12 mouse cellular contexts compared by ENCODE assay signal in the genomic region with DNA sequence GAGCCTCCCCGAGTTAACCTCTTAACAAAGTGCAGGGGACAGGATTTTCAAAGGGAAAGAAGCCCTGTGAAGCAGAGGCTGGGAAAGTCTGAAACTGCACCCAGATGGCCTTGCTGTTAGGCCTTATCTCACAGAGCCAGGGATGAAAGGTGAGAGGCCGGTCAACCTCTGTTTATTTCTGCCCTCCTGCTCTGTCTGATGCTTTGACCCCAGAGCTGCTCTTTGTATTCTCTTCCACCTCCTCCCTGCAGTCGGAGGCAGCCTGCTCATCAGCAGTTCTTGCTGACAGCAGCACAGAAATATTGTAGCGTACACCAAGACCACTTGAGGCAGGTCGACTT.
DNase-seq lines count a peak whose midpoint lies in the region; ATAC-seq and TF ChIP-seq lines count a peak whose summit lies in the region.
"Had no signal": no experiment of that assay in that cellular context is flagged by ENCODE, and none has a peak within 500 bp of the region (broad histone marks: within the 10 kb centered on the region; RNA-seq: fewer than 3 reads in every experiment).

No protein-coding gene starts in this region.

- no peak overlapping the region for H3K4me2 ChIP-seq in forebrain, embryonic 12.5 days
- no peak overlapping the region for H3K4me2 ChIP-seq in forebrain, postnatal 0 days (ENCODE audit: low read depth)
- peak overlapping the region; percentile 42 for H3K4me2 ChIP-seq in liver, embryonic 11.5 days
- no peak overlapping the region for H3K4me2 ChIP-seq in stomach, embryonic 16.5 days (ENCODE audit: low read depth, low read length)
- H3K4me2 ChIP-seq: limb, embryonic 13.5 days had no signal

- no peak for TF ChIP-seq CTCF in forebrain, postnatal 0 days (IDR thresholded peaks at IDR 0.05; ENCODE audit: low read depth)
- no peak for TF ChIP-seq CTCF in kidney, adult 2 months (conservative IDR thresholded peaks at IDR 0.05; ENCODE audit: insufficient read depth, insufficient read length, low read depth, low read length)

- 32% methylated on average over 5 of the region's 5 CpGs for WGBS in forebrain, embryonic 12.5 days
- WGBS in forebrain, postnatal 0 days, result 39% methylated on average over 5 of the region's 5 CpGs
- 9% methylated on average over 5 of the region's 5 CpGs for WGBS in liver, embryonic 11.5 days
- 25% methylated on average over 5 of the region's 5 CpGs for WGBS in stomach, embryonic 16.5 days
- WGBS in kidney, adult 2 months, result 44% methylated on average over 5 of the region's 5 CpGs

- no peak overlapping the region for H3K9ac ChIP-seq in forebrain, embryonic 12.5 days
- no peak overlapping the region for H3K9ac ChIP-seq in forebrain, postnatal 0 days
- no peak overlapping the region for H3K9ac ChIP-seq in liver, embryonic 11.5 days (ENCODE audit: low read depth, low read length)
- no peak overlapping the region for H3K9ac ChIP-seq in stomach, embryonic 16.5 days (ENCODE audit: low read length)
- H3K9ac ChIP-seq: limb, embryonic 13.5 days had no signal

- 0 out of 2 replicates have a peak, but pooled peaks have one; percentile 27 for ATAC-seq in forebrain, embryonic 12.5 days (ENCODE audit: low FRiP score)
- ATAC-seq in forebrain, postnatal 0 days, result no peak
- peak; percentile 98 for ATAC-seq in liver, embryonic 11.5 days (replicated peaks; ENCODE audit: low FRiP score)
- peak; percentile 58; the same call in 1 of the 2 replicates for ATAC-seq in stomach, embryonic 16.5 days (ENCODE audit: insufficient read depth, low FRiP score)
- ATAC-seq: midbrain, embryonic 16.5 days had no signal

- no peak for DNase-seq in forebrain, postnatal 0 days
- peak; percentile 53 for DNase-seq in spleen, adult 12 weeks (ENCODE audit: low spot score)
- DNase-seq in spleen, adult 18-20 months, result no peak
- peak; percentile 53 for DNase-seq in liver, embryonic 11.5 days (ENCODE audit: low spot score)
- no peak for DNase-seq in kidney, postnatal 14 days
- no peak for DNase-seq in kidney, adult 2 months
- DNase-seq: adrenal gland, postnatal 25 days; heart, postnatal 36 days had no signal

- H3K4me3 ChIP-seq in forebrain, embryonic 12.5 days (replicated peaks), result no peak overlapping the region
- no peak overlapping the region for H3K4me3 ChIP-seq in forebrain, postnatal 0 days (ENCODE audit: low read depth, low read length)
- H3K4me3 ChIP-seq in liver, embryonic 11.5 days (ENCODE audit: low read depth, low read length), result no peak overlapping the region
- H3K4me3 ChIP-seq in stomach, embryonic 16.5 days (replicated peaks; ENCODE audit: low read length), result no peak overlapping the region
- no peak overlapping the region for H3K4me3 ChIP-seq in kidney, adult 2 months (ENCODE audit: insufficient read depth, low read depth, low read length)
- H3K4me3 ChIP-seq: limb, embryonic 13.5 days had no signal

- peaks cover 7% of the 10 kb centered on the region for H3K4me1 ChIP-seq in forebrain, embryonic 12.5 days
- no peaks in the 10 kb centered on the region for H3K4me1 ChIP-seq in forebrain, postnatal 0 days (ENCODE audit: insufficient read depth)
- peaks cover 33% of the 10 kb centered on the region for H3K4me1 ChIP-seq in liver, embryonic 11.5 days (replicated peaks; ENCODE audit: control insufficient read depth, insufficient read depth, low read length)
- peaks cover 6% of the 10 kb centered on the region; the same call in 1 of the 2 replicates for H3K4me1 ChIP-seq in stomach, embryonic 16.5 days (ENCODE audit: control insufficient read depth, insufficient read depth, low read length)
- H3K4me1 ChIP-seq in kidney, adult 2 months (ENCODE audit: control insufficient read depth, insufficient read depth, low read length), result no peaks in the 10 kb centered on the region

- no peak for TF ChIP-seq POLR2A in kidney, adult 2 months (IDR thresholded peaks at IDR 0.05; ENCODE audit: low read depth, low read length)

- H3K9me3 ChIP-seq in forebrain, embryonic 12.5 days, result no peaks in the 10 kb centered on the region
- no peaks in the 10 kb centered on the region for H3K9me3 ChIP-seq in forebrain, postnatal 0 days (ENCODE audit: low read length)
- H3K9me3 ChIP-seq in liver, embryonic 11.5 days (ENCODE audit: control insufficient read depth, low read length), result no peaks in the 10 kb centered on the region
- H3K9me3 ChIP-seq in stomach, embryonic 16.5 days (replicated peaks; ENCODE audit: control insufficient read depth, low read length), result no peaks in the 10 kb centered on the region
- H3K9me3 ChIP-seq: limb, embryonic 13.5 days had no signal

- peak overlapping the region; percentile 1; the same call in 1 of the 2 replicates for H3K27ac ChIP-seq in forebrain, embryonic 12.5 days
- H3K27ac ChIP-seq in forebrain, postnatal 0 days (ENCODE audit: low read depth, low read length), result no peak overlapping the region
- H3K27ac ChIP-seq in liver, embryonic 11.5 days (ENCODE audit: low read depth, low read length), result peak overlapping the region; percentile 77
- H3K27ac ChIP-seq in stomach, embryonic 16.5 days (ENCODE audit: low read length), result no peak overlapping the region
- no peak overlapping the region for H3K27ac ChIP-seq in kidney, adult 2 months (ENCODE audit: insufficient read depth, low read depth, low read length)
- H3K27ac ChIP-seq: limb, embryonic 13.5 days had no signal

- no peaks in the 10 kb centered on the region for H3K27me3 ChIP-seq in forebrain, embryonic 12.5 days
- H3K27me3 ChIP-seq in forebrain, postnatal 0 days (ENCODE audit: insufficient read depth, low read length), result no peaks in the 10 kb centered on the region
- H3K27me3 ChIP-seq in liver, embryonic 11.5 days (replicated peaks; ENCODE audit: control insufficient read depth, insufficient read depth, low read length), result no peaks in the 10 kb centered on the region
- no peaks in the 10 kb centered on the region for H3K27me3 ChIP-seq in stomach, embryonic 16.5 days (ENCODE audit: control insufficient read depth, insufficient read depth, low read length)
- no peaks in the 10 kb centered on the region for H3K27me3 ChIP-seq in kidney, adult 2 months (replicated peaks; ENCODE audit: control insufficient read depth, insufficient read depth, low read length)

- H3K36me3 ChIP-seq in forebrain, embryonic 12.5 days (replicated peaks), result no peaks in the 10 kb centered on the region
- H3K36me3 ChIP-seq in forebrain, postnatal 0 days (ENCODE audit: insufficient read depth), result no peaks in the 10 kb centered on the region
- no peaks in the 10 kb centered on the region for H3K36me3 ChIP-seq in liver, embryonic 11.5 days (ENCODE audit: control insufficient read depth, insufficient read depth, low read length)
- no peaks in the 10 kb centered on the region for H3K36me3 ChIP-seq in stomach, embryonic 16.5 days (ENCODE audit: control insufficient read depth, insufficient read depth, low read length)
- no peaks in the 10 kb centered on the region for H3K36me3 ChIP-seq in kidney, adult 2 months (ENCODE audit: control insufficient read depth, insufficient read depth, low read length)
- H3K36me3 ChIP-seq: limb, embryonic 13.5 days had no signal

Comparison
In these comparisons a context has a peak if more than half of its experiments do, and no peak if none do; other contexts are left out.
1. H3K27ac ChIP-seq: peak in forebrain, embryonic 12.5 days (single experiment) and liver, embryonic 11.5 days (single experiment); none in forebrain, postnatal 0 days (single experiment), stomach, embryonic 16.5 days (single experiment) and kidney, adult 2 months (single experiment).
2. DNase-seq: peak in spleen, adult 12 weeks (single experiment) and liver, embryonic 11.5 days (single experiment); none in forebrain, postnatal 0 days (single experiment), spleen, adult 18-20 months (0 of 2), kidney, postnatal 14 days (single experiment) and kidney, adult 2 months (single experiment).